Mouse (Mus musculus) layer of hippocampus, postnatal 10 days (tissue): ENCODE results near the gene Syt7. TPM values are rescaled to one million over a fixed set of nuclear protein-coding genes. Genes with fewer than 3 reads are reported as not detected.
A peak's percentile ranks its signal among the peaks of the same experiment; 100 is the strongest.

Source experiments
- DNase-seq, 2 experiments: peaks; one replicate each; pipeline ENCODE4 v3.0.0; 2021; ENCODE audit warnings: low spot score in 2 of 2
- total RNA-seq, 2 experiments: library from RNA; stranded (reverse); gene quantifications; 2 replicates each; pipeline ENCODE4 v1.2.3; 2021

Gene Syt7
- total RNA-seq, 2 experiments from 2014 or later, result 210 to 226 TPM

DNA sequence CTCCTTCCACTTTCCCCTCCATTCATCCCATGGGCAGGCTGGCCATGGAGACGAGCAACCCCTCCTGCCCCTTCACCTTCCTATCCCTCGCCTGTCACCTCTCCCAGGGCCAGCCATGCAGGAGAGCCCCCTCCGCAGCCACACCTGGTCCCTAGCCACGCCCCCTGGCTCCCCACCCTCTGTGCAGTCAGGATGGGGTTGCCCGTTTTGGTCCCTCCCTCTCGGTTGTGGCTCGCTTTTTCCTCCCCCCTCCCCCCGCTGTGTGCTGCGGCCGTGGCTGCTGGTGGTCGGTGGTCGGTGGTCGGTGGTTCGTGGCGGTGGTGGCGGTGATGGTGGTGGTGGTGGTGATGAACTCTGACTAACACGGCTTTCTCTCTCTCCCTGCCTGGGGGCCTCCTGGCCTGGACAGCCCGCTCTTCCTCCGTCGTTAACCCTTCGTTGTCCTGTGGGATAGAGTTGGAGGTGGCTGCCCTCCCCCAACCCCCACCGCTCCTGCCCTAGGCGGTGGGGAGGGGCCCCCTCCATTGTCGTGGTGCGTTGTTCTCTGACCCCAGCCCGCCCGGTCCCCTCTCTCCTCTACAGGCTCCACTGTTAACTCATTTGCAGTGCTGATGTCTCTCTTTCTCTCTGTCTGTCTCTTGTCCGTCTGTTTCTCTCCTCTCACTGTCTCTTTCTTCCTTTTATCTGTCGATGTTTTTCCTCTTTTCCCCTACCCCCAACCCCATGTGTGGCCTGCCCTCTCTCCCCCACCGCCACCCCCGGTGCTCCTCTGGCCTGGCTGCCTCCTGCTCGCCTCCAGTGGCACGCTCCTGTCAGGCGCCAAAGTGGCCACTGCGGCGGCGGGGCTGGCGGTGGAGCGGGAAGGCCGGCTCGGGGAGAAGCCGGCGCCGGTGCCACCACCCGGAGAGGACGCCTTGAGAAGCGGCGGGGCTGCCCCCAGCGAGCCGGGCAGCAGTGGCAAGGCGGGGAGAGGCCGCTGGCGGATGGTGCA is 33.4 kb downstream of the Syt7 start:
- no peak for DNase-seq

DNA sequence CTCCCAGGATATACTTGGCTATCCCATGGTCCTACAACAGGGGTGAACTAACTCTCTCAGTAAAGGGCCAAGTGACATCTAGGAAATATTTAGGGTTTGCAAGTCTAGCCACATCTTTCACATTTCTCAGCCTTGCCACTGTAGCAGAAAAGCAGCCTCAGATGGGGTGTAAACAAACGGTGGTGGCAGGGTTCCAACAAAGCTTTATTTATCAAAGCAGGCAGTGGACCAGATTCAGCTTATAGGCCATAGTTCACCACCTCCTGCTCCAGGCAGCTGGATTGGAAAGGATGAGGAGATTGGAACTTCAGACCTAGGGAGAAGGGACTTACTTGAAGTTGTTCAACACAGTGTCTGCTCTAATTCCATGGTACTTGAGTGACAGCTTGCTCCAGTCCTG is 35.9 kb downstream of the Syt7 start:
- no peak for DNase-seq

DNA sequence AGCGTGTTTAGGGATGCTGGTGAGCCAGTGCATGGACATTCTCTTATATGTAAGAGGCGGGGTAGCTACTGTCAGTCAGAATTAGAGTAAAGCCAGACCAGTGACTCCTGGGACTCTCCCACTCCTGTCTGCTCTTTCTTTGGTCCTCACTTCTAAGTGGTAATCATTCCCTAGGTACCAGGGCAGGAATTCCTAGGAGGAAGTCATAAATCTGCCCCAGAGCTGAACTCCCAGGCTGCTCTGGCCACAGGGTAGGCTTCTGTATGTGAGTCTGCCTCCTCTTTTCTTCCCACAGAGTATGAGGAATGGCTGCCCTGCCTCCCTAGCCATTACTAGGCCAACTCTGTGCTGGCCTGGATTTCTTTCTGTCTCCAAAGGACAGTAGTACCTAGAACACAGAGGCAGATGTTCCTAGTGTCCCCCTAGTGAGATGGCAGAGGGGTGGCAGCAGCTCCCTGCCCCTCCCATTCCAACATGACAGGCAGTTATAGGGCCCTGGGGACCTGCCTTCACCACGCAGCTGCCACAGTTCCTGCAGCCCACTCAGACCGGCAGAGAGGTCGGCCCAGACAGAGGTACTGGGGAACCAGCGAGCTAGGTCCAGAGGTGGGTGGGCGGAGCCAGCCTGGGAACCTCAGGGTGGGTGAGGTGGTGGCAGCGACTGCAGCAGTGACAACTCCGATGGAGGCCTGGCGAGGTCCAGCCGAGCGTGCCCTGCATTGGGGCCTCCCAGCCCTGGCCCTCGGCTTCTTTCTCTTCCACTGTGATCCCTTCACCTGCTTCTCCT is 36.8 kb downstream of the Syt7 start:
- DNase-seq, result no peak

- DNase-seq, result no peak
Measured at GRCm38 (mm10) chr19:10426312-10426711, 37.4 kb downstream of the Syt7 start.

- DNase-seq, result no peak
Measured at GRCm38 (mm10) chr19:10426793-10427192, 37.9 kb downstream of the Syt7 start.

DNA sequence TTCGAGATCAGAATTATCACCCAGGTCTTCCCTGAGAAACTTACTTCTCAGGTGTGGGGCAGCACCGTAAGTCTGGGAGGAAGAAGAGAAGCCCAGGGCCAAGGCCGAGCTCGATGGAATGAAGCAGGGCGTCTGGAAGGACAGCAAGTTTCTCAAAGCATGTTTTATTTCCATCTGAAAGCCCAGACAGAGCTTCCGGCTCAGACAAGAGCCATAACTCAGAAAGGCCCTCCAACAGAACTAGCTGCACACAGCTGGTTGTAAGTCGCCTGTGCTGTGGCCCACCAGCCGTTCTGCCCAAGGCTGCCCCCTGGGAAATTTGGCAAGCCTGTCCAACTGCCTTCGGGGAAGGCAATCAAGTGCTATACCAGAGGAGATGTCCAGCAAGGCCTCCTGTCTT is 38.5 kb downstream of the Syt7 start:
- DNase-seq, result no peak

DNA sequence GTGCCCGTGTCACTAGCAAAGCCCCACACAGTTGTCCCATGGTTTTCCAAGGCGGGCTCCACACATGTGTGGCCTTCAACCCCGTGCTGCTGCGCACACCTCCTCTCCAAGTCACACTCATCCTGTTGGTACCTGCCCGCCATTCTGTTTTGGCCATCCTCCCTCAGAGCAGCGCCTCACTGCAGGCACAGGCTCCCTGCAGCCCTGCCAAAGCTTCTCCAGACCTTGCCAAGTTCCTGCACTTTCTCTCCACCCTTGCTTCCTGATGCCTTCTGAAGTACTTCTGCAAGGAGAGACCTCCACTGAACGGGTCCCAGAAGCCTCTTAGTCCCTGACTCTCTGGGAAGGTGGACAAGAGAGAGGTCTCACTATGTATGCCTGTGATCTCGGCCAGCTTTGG is 40.5 kb downstream of the Syt7 start:
- DNase-seq, result no peak

- no peak for DNase-seq
Measured at GRCm38 (mm10) chr19:10431410-10431809, 42.5 kb downstream of the Syt7 start.

- no peak for DNase-seq
Measured at GRCm38 (mm10) chr19:10431841-10432240, 43.0 kb downstream of the Syt7 start.

DNA sequence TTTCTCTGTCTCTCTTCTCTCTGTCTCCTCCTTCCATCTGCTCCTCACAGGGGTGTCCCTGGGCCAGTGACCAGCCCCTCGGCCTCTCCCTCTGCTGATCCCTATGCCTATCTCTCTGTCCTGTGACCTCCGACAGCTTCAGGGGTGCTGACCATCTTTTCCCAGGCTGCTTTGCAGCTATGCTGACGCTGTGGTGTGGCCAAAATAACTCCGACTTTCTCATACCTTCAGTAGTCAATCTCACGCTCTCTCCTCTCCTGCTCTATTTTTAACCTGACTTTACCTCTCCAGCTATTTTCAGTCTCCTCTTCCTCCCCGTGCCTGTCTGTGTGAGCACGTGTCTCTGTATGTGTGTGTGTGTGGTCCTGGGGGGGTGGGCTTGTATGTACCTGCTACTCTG is 44.3 kb downstream of the Syt7 start:
- DNase-seq, result no peak

GRCm38 (mm10) chr19:10433879-10434540 is 45.1 kb downstream of the Syt7 start:
- DNase-seq, result peak; percentile 53 to 62

DNA sequence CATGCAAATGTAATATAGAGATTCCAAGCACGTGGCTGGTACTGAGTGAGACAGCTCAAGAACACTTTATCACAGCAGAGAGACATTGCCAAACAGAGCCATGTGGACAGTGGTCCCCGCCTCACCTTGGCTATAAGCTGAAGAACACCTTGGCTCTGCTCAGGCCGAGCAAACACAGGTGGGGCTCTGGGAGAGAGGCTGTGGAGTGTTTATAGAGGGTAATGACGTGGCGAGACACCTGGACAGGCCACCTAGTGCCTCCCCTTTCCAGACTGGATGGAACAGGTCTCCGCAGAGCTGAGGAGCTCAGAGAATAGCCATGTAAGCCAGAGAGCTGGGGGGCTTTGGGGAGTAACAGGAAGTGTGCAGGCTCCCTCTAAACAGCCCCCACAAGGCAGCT is 46.0 kb downstream of the Syt7 start:
- DNase-seq, result no peak

DNA sequence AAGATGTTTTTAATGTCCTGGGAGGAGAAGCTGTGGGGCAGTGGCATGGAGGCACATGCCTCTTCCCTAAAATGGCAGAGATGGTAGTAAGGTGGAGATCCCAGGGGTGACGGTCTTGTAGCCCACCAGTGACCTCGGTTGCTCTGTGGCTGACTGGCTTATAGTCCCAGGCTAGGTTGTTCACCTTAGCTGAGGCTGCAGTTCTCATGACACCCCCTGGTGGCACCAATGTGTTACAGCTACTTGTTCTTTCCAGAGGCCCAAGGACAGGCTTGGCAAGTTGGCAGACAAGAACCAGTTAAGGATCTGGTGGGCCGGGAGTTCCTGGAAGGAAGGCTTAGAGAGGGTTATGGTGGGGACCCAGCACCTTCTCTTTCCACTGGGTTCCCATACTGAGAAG is 47.0 kb downstream of the Syt7 start:
- DNase-seq, result peak; percentile 61 to 79

GRCm38 (mm10) chr19:10436726-10437125 is 47.8 kb downstream of the Syt7 start:
- DNase-seq, result no peak

DNA sequence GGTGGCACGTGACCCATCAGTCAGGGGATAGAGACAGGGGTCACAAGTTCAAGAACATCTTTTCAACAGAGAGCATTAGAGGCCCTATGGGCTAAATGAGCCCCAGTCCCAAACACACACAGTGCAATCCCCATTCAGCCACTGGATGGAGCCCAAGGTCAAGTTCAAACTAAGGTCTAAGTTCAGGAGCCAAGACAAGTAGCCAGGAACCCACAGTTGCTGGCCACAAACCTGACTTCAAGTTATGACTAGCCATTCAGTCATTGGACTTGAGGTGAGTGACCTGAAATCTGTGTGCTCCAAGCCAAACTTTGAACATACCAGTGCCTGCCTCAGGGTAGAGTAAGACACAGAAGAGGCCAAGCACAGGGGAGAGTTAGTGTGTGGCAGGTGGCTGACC is 48.6 kb downstream of the Syt7 start:
- DNase-seq, result no peak

DNA sequence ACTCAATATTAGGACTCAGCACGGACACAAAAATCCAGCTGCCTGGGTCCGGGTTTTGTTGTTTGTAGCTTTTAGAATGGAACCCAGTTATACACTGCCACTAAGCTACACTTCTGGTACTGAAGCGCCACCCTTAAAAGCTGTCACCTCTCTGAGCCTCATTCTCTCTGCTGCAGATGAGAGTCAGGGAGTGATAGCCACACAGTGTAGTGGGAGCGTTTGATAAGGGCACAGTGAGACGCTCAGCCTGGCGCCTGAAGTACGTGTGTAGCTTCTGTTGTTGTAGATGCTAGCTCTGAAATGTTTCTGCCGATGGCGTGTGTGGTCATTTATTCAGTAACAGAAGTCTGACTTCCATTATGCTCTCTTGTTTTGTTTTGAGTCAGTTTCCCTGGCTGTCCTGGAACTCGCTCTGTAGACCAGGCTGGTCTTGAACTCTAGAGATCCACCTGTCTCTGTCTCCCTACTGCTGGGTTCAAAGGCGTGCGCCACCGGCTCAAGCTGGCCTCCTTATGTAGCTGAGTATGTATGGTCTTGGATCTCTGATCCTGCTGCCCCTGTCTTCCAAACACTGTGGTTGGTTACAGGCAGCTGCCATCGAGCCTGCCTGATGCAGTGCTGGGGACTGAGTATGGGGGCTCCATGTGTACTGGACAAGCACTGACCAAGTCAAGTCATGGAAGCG is 55.9 kb downstream of the Syt7 start:
- DNase-seq, result no peak

GRCm38 (mm10) chr19:10448275-10448674 is 59.4 kb downstream of the Syt7 start:
- no peak for DNase-seq

DNA sequence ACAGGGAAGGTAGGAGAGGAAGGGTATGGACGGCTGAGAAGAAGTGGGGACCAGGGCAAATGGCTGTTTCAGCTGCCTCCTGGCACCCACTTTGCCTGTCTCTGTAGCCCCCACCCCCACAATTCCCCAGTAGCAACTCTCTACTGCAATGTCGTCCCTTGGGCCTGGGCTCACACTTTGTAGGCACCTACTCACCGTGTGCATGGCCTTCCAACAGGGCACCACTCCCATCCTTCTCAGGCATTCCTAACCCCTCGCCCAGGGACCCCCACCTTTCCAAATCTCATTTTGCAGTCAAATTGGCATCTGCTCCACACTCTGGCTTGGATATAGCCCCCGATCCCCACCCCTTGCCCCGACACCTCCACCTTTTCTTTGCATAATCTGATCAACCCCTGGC is 60.3 kb downstream of the Syt7 start:
- DNase-seq, result no peak

DNA sequence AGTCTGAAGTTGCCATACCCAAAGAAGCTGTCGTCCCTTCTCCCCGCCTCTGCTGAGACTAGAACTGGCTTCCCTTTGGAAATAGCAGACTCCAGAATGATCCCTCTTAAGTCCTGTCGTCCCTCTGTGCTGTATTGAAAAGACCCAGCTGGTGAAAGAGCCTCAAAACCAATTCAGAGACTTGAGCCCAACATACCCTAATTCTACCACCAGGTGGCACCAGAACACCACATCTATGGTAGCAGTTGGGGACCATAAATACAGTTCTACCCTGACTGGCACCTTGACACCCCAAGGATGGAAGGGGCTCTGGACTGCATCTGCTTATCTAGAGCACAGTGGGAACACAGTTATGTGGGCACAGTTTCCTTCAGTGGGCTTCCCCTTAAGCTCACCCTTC is 60.8 kb downstream of the Syt7 start:
- DNase-seq, result peak; percentile 86 to 88

- no peak for DNase-seq
Measured at GRCm38 (mm10) chr19:10454718-10455436, 66.0 kb downstream of the Syt7 start.

GRCm38 (mm10) chr19:10455437-10455806 is 66.5 kb downstream of the Syt7 start:
- DNase-seq, result no peak
